Mouse (Mus musculus) adrenal gland, postnatal 25 days (tissue): ENCODE measurements around the gene Mefv. TPM values are rescaled to one million over a fixed set of nuclear protein-coding genes. Genes with fewer than 3 reads are reported as not detected.
A peak's percentile ranks its signal among the peaks of the same experiment; 100 is the strongest.
"Not testable (repeated sequence)": the region's sequence is repeated elsewhere in the genome, so short reads cannot be mapped to it uniquely, and the experiment has no call there.

Source experiments
- DNase-seq: peaks from one replicate; pipeline ENCODE4 v3.0.0; 2021; ENCODE audit warnings: mixed read lengths
- long read RNA-seq: library from polyadenylated mRNA; stranded (forward); transcript quantifications from one replicate; pipeline ENCODE4 v2.0.0, GENCODE M21; 2021
- total RNA-seq: library from RNA; stranded (reverse); gene quantifications from 2 replicates; pipeline ENCODE4 v1.2.3, GENCODE M21; 2021

The Mefv gene
- total RNA-seq, result not detected in 2 replicates
- long read RNA-seq, result 0 reads

DNA sequence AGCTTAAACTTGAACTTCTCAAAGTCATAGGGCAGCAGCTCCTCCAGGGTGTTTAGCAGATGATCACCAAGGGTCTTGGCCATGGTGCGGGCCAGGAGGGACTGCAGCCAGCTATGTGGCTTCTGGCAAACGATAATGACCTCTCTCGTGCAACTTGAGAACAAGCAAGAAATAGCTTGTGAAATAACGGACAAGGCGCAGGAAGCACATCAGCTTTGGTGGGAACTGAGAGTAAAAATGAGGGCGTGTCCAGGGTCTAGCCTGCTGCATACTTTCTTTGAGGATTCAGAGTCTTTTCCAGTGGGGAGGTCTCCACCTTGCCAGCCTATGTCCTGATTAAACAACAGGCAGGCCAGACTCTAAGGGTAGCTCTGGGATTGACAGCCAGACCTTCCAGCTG is at the start of gene Mefv:
TSS of gene Mefv (minus strand) at position 118 of the 400 bp plus-strand sequence.
- no peak for DNase-seq

DNA sequence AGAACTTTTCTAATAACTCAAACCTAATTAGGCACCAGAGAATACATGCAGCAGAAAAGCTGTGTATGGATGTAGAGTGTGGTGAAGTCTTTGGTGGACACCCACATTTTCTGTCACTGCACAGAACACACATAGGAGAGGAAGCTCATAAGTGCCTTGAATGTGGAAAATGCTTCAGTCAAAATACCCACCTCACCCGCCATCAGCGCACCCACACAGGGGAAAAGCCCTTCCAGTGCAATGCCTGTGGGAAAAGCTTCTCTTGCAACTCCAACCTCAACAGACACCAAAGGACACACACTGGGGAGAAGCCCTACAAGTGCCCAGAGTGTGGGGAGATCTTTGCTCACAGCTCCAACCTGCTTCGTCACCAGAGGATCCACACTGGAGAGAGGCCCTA is 31.1 kb upstream of the Mefv start:
- DNase-seq, result no peak

DNA sequence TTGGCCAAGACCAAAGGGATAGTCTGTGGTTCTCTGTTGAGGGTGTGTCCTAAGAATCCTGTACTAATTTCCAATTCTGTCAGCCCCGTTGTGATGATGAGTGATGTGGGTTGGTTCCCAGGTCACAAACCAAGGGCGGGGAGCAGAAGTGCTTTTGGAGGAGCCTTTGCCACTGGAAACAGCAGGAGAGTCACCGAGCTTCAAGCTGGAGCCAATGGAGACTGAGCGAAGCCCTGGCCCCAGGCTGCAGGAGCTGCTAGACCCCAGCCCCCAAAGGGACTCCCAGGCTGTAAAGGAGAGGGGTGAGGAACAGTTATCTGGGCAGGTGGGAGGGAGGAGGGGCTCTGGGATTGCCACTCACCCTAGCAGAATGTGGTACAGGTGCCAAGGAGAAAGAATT is 27.8 kb upstream of the Mefv start:
- DNase-seq, result no peak

DNA sequence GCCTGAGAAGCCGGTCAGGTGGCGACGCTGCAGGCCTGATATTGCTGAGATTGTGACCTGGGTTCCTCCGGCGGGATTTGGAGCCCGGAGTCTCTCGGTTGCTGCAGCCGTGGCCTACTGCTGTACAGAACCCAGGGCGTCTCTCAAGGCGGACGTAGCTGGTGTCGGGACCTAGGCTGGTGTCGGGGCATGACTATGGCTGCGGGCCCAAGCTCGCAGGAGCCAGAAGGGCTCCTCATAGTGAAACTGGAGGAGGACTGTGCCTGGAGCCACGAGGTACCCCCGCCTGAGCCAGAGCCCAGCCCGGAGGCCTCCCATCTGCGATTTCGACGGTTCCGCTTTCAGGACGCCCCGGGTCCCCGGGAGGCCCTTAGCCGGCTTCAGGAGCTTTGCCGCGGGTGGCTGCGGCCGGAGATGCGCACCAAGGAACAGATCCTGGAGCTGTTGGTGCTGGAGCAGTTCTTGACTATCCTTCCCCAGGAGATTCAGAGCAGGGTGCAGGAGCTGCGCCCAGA is 26.3 kb upstream of the Mefv start:
- peak; percentile 29 for DNase-seq

DNA sequence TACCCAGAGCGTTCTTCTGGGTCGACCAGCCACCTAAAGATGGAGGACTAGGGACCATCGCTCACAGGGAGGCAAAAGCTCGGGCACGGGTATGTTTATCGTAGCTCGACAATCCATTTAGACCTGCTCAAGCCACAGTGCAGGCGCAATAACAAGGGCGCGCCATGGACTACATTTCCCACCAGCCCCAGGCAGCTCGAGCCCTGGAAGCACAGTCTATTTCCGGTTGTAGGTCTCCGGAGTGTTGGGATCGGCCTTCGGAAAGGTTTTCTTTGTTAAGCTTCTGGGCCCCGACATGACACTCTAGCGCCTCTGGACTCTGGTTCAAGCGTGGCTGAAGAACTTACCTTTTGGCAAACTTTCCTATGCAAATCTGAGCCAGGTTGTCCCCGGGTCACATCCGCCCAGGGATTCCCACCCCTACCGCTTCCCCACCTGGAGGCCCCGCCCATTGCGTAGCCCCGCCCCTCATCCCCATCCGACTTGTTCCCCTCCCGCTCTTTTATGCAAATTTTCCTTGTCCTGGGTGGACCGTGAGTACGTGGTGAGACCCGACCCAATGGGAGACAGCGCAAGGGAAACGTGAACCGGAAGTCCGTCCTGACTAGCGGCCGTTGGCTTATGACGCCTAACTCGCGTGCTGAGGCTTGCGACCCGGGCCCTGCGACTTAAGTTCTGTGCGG is 25.7 kb upstream of the Mefv start, which contains the start of gene Zfp263:
TSS of gene Zfp263 (plus strand) at position 591 of the 683 bp plus-strand sequence.
- peak; percentile 90 for DNase-seq

DNA sequence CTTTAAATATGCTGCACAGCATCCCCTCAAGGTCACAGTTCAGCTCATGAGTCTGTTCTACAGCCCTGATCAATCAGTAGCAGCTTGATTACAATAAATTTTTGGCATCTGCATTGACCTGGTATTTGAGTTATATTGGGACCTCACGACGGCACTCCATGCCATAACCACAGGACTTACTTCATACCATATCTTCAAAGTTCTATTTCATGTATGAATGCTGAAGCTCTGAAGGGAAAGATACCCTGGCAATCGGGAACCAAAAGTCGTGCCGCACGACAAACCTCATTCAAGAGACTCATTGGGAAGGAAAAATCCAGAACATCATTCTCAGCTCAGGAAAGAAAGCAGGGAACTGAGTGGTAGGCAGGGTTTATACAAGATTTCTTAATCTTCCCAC is 24.6 kb upstream of the Mefv start:
- no peak for DNase-seq

DNA sequence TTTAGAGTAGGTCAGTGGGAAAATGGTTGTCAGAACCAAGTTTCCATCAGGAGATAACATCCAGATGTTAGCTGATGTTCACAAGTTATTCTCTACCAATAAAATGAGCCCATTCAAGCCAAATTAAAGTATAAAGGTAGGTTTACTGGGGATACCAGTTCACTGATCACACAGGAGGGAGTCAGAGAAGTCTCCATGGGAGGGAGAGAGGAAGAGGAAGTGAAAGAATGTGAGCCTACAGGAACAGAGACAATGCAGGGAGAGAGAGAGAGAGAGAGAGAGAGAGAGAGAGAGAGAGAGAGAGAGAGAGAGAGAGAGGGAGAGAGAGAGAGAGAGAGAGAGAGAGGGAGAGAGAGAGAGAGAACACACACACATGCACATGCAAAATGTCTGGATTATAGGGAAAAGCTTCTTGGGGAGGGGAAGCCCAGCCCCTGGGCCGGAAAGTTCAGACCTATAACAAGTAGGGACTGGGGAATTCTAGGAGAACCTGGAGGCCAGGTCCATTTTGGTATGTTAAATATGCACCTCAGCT is 15.4 kb upstream of the Mefv start:
- no peak for DNase-seq

DNA sequence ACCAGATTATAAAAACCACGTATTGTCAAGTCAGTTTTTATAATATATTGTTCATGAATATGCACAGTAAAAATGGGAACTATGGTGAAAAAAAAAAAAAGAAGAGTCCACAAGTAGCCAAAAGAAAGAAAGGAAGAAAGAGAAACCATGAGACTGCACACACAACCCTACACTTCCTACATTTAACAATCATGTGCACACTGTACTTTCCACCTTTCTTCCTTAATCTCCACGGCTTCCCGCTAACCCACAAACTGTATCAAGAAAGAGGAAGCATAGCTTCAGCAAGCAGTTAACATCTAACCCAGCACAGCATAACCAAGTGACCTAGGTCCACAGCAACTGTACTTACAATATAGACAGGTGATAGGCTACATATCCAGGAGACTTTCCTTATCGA is 14.7 kb upstream of the Mefv start:
- DNase-seq, result no peak

DNA sequence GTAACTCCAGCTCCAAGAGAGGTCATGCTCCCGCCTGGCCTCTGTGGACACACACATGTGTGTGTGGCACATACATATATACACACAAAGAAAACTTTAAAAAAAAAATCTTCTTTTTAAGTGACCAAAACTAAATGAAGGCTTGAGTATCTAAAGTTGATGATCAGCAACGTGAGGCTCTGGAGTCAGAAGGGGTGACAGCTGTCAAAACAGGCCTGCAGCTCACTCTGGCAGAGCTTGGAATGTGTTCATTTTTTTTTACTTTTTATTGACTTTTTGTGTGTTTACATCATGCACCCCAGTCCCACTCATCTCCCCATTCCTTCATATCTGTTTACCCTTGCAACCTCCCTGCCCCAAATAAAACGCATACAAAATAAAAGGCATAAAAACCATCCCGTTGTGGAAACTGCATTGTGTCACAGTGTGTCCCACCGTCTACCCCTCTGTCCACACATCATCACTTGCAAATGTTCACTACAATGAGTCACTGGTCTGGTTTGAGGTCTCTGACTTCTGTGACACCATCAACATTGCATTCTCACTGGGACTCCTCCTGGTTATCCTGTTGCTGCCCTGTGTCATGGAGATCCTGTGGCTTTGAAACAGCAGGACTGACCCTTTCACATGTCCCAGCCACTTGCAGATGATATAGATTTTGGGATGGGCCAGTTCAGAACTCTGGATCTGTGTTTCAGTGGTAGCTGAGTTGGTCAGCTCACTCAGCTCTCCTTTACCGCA is 10.3 kb upstream of the Mefv start:
- DNase-seq, result no peak

DNA sequence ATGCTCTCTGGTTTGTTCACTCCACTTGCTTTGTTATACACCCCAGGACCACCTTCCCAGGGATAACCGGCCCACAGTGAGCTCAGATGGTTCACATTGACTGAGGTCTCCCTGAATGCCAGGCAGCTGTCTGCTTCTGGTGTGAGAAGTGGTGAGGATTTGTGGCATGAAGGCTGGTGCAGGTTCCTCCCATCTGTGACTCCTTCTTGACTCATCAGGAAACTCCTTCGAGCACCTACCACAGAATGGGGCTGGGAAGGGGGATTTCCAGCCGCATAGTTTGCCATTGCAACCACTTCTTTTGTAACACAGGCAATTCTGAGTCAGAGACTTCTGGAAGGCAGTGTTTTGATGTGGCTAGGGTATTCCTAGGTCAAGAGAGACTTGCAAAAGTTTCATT is 5.3 kb upstream of the Mefv start:
- DNase-seq, result no peak

DNA sequence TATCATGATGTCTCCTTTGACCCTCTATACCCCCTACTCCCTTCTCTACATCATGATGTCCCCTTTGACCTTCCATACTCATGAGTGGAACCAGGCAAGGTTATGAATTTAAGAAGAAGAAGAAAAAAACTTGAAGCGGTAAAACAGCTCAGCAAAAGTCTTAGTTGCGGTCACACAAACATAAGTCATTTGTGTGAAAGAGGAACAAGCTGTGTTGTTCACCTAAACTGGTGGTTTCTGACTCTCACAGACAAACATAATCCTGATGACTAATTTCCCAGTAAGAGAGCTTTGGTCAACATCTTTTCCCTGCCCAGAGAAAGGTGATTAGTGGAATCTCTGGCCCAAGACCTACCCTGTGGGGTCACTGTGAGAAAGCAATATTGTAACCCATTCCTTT is 3.2 kb downstream of the Mefv start:
- DNase-seq, result no peak

DNA sequence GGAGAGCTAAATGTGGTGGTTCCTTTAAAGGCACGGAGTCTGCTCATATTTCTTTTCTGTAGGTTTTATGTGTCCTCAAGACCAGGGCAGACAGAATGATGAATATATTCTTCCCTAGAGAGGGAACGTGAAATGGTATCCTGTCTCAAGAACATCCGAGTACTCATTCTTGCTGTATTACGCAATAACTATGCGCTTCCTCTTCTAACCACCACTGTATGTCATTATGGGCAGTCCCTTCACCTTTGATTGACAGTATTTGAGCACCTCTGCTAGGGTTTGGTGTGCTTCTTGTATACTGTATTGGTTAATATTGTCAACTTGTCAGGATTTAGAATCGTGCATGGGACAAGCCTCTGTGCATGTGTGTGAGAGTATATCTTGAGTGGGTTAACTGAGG is 11.2 kb downstream of the Mefv start:
- DNase-seq, result no peak

DNA sequence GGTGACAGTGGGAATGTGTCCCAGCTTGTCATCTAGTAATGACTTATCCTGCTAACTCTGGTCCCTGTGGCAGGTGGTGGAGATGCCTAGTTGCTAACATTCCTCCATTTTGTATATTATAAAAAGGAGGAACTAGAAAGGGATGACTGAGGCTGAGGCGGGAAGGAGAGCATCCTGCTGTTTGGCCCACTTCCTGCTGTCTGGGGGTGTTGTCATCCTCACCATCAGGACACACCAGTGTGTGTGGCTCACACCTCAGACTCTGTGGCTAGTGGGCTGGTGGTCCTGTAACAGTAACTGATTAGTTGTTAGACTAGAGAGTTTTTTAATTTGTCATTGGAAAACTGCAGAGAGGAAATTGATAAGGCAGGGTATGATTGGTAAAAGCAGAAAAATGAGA is 17.0 kb downstream of the Mefv start:
- no peak for DNase-seq

DNA sequence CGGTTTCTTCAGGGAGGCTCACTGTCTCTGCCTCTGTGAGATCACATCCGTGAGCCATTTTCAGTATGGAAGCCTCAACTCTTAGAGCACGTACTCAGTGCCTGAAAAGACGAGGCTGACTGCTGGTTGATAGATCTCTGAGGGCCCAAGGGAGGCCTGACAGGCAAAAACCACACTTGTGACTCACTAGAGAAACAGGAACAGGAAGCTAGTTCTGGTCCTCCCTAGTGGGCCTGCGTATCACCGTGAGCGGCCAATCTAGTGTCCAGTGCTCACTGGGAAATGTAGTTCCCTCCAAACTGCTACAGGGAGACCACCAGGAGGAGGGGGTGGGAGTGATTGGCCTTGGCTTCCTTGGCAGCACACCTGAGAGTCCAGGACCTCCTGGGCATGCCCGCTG is 18.6 kb downstream of the Mefv start:
- DNase-seq, result no peak

DNA sequence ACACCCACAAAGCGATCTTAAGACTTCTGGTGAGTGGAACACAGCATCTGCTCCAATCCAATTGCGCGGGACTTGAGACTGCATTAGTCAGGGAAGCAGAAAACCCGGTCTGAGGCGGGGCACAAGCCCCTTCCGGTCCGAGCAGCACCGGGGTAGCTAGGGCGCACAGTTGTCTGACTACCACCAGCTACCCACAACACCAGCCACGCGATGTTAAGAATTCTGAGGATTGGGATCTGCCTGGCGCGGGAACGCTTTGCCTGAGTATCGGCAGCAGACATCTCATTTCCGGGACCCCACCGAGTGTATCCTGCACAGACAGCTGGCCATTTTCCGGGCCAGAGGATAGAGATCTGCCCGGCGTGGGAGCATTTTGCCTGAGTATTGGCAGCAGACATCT is 28.3 kb downstream of the Mefv start:
- not testable (repeated sequence) for DNase-seq

Other genes with a start within 250 kb of the Mefv start
- not detected in 2 replicates for gene Olfr161, start 127.1 kb downstream of the Mefv start, total RNA-seq
- gene Zfp263, start 26.0 kb upstream of the Mefv start, total RNA-seq, result 21.4 and 26.1 TPM in 2 replicates
- gene Olfr15, start 112.8 kb upstream of the Mefv start, total RNA-seq, result not detected in 2 replicates
- 13.8 and 18.1 TPM in 2 replicates for gene Zfp174, start 129.2 kb upstream of the Mefv start, total RNA-seq
- gene Naa60, start 154.3 kb upstream of the Mefv start, total RNA-seq, result 103 and 104 TPM in 2 replicates
- 24.4 TPM in 2 replicates for gene Zfp597, start 166.5 kb upstream of the Mefv start, total RNA-seq
- 1.5 and 1.8 TPM in 2 replicates for gene Gm20695, start 166.6 kb upstream of the Mefv start, total RNA-seq
- 2.7 and 4.4 TPM in 2 replicates for gene 1700037C18Rik, start 190.6 kb upstream of the Mefv start, total RNA-seq
- gene Cluap1, start 190.7 kb upstream of the Mefv start, total RNA-seq, result 18.4 and 23.0 TPM in 2 replicates